Mouse (Mus musculus) frontal cortex, postnatal 14 days (tissue): Measurements from ENCODE around the gene Foxj3.
A peak's percentile ranks its signal among the peaks of the same experiment; 100 is the strongest.
"Not testable (repeated sequence)": the region's sequence is repeated elsewhere in the genome, so short reads cannot be mapped to it uniquely, and the experiment has no call there.

ENCODE experiments used
- DNase-seq, 2 experiments: peaks; one replicate each; pipeline ENCODE4 v3.0.0; 2022; ENCODE audit warnings: low spot score in 2 of 2

The Foxj3 gene

GRCm38 (mm10) chr4:119536615-119537014 is at the start of gene Foxj3:
Foxj3 (plus strand) TSS chr4:119537004.
- not testable (repeated sequence) for DNase-seq

DNA sequence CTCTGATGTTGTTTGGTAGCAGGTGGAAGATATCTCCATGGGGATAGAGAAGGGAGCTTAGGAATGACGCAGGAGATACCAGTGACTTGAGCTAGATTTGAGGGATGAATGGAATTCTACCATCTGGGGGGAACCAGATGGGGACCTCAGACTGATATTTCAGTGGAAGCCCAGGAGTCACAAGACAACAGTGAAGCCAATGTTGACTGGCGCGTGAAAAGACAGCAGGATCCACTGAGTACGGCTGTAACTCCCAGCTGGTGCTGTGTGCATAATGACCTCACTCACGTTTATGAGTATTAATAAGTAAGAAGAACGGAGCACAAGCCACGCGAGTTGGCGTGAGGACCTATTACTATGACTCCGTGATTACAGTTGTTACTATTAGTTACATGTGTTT is 47.1 kb upstream of the Foxj3 start:
- DNase-seq, result no peak

GRCm38 (mm10) chr4:119490806-119491205 is 46.0 kb upstream of the Foxj3 start:
- DNase-seq, result peak in 1 of 2 experiments; percentile 33

DNA sequence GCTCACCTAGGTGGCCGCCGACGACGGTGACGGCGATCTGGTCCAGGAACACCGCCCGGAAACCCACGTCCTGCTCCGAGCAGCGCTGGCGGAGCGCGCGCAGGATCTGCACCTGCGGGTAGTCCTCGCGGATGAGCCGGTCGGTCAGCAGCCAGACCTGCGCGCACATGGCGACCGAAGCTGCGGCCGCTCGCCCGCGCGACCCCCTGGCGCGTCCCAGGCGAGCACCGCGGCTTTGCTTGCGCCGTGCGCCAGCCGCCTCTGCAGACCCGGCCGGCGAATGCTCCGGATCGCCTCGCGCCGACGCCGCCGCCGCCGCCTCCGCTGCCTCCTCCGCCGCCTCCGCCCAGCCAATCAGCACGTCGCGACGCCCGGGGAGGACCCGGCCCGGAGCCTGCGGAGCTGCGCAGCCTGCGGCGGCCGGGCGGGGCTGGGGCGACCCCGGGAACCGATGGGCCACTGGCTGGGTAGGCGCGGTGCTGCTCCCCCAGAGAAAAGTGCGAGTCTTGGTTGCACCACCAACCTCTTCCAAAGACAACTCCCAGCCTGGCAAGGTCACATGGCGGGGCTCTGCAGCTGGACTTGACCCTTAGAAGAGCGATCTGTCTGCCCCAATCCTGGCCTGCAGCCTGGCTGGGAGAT is 44.4 kb upstream of the Foxj3 start, which contains the start of gene Rimkla:
Gene Rimkla, minus strand, starts transcription at position 338 of the 642 bp plus-strand sequence.
- DNase-seq, result peak; percentile 18 to 53

GRCm38 (mm10) chr4:119492933-119493327 is 43.9 kb upstream of the Foxj3 start:
- DNase-seq, result no peak

- DNase-seq, result no peak
Observed at GRCm38 (mm10) chr4:119498319-119498848, 38.4 kb upstream of the Foxj3 start.

DNA sequence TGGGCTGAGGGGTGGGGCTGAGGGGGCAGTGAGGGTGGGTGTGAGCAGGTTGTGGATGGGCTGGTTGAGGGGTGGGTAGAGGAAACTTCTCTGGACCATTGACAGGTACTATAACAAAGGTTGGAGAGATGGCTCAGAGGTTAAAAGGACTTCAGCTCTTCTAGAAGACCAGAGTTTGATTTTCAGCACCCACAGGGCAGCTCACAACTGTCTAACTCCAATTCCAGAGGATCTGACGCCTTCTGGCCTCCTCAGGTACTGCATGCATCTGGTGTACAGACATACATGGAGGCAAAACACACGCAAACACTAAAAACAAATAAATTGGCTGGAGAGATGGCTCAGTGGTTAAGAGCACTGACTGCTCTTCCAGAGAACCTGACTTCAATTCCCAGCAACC is 25.2 kb upstream of the Foxj3 start:
- DNase-seq, result no peak

DNA sequence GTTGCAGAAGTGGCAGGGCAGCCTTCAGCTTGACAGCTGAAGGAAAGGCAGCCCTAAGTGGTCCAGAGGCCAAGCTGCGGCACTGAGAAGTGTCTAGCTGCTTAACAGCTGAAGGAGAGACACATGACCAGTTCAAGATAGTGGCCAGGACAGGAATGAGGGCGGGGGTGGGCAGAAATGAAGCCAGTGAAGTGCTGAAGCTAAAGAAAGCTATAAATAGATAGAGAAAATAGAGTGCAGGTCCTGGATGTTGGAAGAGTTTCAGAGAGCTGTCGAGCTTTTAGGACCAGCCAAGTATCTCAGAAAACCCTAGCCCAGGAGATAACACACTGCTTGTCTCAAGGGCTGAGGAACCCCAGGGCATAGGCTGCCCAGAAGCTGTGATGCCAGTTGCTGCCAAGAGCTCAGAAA is 24.1 kb upstream of the Foxj3 start:
- no peak for DNase-seq

DNA sequence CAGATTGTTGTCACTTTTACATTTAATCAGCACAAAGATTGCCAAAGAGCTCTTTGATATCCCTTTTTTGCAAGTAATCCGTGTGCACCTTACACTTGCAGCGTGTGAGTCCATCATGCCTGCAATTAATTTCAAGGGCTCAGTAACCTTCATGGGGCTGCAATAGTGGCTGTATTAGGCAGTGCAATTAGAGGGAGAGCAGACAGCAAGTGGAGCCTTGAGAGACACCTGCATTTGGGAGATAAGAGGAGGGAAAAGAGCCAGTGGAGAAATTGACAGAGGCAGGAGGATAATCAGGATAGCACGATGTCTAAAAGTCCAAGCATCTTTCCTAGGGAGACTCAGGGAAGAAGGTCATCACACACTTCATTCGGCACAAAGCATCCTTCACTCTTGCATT is 13.2 kb upstream of the Foxj3 start:
- no peak for DNase-seq

GRCm38 (mm10) chr4:119524010-119524409 is 12.8 kb upstream of the Foxj3 start:
- DNase-seq, result no peak

DNA sequence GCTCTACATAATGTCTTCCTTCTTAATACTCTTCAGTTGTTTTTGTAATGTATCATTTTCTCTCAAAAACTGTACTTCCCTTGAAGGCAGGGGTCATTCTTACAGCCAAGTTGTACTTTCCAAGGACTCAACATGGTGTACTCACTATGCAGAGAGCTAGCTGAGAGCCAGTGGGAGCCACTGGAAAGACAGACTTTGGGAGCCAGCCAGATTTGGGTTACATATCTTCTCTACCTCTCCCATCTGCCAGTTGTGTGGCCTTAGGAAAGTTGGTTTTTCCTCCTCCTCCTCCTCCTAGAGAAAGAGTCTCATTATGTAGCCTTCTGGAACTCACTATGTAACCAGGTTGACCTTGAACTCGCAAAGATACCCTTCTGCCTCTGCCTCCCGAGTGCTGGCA is 12.3 kb upstream of the Foxj3 start:
- no peak for DNase-seq

GRCm38 (mm10) chr4:119526329-119526845 is 10.4 kb upstream of the Foxj3 start:
- no peak for DNase-seq

DNA sequence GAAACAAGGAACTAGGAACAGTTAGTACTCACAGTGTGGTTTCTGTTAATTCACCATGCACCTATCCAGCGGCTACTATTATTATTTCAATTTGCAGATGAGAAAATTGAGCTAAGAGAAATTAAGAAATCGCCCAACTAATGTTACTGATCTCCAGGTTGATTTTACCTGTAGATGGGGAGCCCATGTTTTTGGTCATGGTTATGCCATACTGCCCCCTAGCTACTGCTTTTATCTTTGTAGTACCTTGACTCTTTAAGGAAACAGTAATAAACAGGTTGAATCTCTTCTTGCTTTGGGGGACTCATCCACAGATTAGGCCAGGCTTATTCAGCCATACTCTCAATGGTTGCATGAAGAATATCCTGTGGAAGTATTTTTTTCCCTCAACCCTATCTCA is 5.0 kb upstream of the Foxj3 start:
- no peak for DNase-seq

DNA sequence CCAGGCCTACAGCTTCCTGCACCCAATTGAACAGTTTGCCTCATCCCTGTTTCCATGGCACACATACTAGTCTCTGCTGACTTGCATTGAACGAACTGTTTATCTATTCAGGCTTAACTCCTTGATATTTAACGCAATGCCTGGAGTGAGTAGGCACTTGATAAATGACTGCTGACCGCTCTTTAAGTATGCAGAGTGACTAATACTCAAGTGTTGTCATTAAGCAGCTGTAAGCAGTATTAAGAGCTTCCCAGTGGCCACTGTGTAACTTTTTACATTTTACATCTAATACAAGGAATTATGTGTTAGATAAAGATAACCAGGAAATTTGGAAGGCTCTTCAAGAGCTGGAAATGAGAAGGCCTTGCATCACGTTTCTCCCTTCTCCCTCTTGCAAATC is 1.7 kb upstream of the Foxj3 start:
- DNase-seq, result no peak

DNA sequence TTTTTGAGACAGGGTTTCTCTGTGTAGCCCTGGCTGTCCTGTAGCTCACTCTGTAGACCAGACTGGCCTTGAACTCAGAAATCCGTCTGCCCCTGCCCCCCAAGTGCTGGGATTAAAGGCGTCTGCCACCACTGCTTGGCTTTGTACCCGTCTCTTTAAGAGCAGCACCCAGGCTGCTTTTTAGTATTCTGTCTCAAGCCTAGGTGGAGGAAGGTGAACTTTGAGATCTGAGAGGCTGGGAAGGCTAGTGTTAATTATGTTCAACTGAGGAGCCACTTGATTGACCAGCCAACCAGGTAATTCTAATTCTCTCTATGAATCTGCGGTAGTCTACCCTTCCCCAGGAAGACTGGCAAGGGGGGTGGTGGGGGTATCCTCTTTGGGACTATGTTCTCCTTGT is 632 bp downstream of the Foxj3 start:
- DNase-seq, result no peak

GRCm38 (mm10) chr4:119539031-119539824 is 2.4 kb downstream of the Foxj3 start, which contains the start of gene Frg2f1:
Frg2f1 (minus strand) TSS chr4:119539529.
- peak; percentile 87 to 91 for DNase-seq

GRCm38 (mm10) chr4:119539836-119540532 is 3.2 kb downstream of the Foxj3 start:
- DNase-seq, result peak; percentile 25 to 29

DNA sequence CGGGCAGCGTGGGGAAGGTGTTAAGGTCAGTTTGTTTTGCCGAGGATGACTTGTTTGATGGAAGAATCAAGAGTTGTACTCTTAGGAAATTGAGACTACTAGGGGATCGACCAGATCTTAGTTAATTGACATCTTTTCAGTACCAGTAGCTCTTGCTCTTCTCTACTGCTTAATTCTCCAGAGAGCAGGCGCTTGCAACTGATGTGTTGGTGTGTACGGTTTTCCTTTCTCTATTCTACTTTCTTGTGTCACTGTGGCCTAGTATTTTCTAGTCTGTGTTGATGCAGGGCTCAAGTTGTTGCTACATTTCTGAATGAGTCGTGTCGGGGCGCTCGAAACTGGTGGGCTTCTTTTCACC is 3.7 kb downstream of the Foxj3 start:
- DNase-seq, result no peak

GRCm38 (mm10) chr4:119550864-119551263 is 14.1 kb downstream of the Foxj3 start:
- no peak for DNase-seq

- DNase-seq, result no peak
Observed at GRCm38 (mm10) chr4:119555466-119555865, 18.7 kb downstream of the Foxj3 start.

DNA sequence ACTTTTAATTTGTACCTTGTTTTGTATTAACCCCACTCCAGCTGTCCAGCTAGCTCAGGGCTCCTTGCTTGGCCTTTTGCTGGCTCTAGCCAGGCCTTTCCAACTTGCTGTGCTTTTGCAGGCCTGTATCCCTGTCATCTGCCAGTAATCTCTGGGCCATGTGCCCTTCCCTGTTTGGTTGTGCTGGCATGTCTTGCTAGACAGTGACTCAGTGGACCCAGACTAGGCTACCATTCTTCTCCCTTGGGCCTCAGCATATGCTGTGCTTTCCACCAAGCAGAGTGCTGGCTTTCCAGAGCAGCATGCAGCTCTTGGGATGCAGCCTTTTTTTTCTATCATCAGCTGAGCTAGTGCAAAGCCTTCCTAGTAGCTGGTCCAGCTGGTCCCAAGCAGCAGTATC is 26.3 kb downstream of the Foxj3 start:
- DNase-seq, result no peak

- no peak for DNase-seq
Observed at GRCm38 (mm10) chr4:119566322-119566835, 29.6 kb downstream of the Foxj3 start.
